Mouse (Mus musculus): ENCODE results near the gene Tlk2. TPM values are rescaled to one million over a fixed set of nuclear protein-coding genes. Genes with fewer than 3 reads are reported as not detected.

Gene Tlk2
- polyA plus RNA-seq, 1 experiment from 2014 or later = 17.4 TPM

- Histone ChIP-seq H3K9ac (peak overlapping the region; percentile 0; the same call in 1 of the 2 replicates), H3K9me3 (no peaks in the 10 kb centered on the region), H3K4me3 (replicated peaks) (peak overlapping the region; percentile 64)
These were observed 115.4 kb downstream of the Tlk2 start for GRCm38 (mm10) chr11:105293901-105294494.

GRCm38 (mm10) chr11:105296084-105296483 is 117.5 kb downstream of the Tlk2 start:
- no peak overlapping the region for H3K4me3 ChIP-seq (replicated peaks)
- H3K4me1 ChIP-seq = peaks cover 25% of the 10 kb centered on the region; the same call in 1 of the 2 replicates
- WGBS = 88% methylated on average over 10 of the region's 10 CpGs
- no peaks in the 10 kb centered on the region for H3K36me3 ChIP-seq
- no peak overlapping the region for H3K9ac ChIP-seq
- no peak overlapping the region for H3K4me2 ChIP-seq
- H3K27ac ChIP-seq = no peak overlapping the region
- ATAC-seq (ENCODE audit: insufficient read depth, low FRiP score, low read depth) = no peak
- H3K9me3 ChIP-seq = no peaks in the 10 kb centered on the region
- H3K27me3 ChIP-seq (replicated peaks) = 0 out of 2 replicates have a peak, but pooled peaks cover 10% of the 10 kb centered on the region

More at GRCm38 (mm10) chr11:105293901-105294494, 115.4 kb downstream of the Tlk2 start:
- peak overlapping the region; percentile 93 for H3K27ac ChIP-seq
- peaks cover 26% of the 10 kb centered on the region; the same call in 1 of the 2 replicates for H3K4me1 ChIP-seq
- H3K36me3 ChIP-seq = no peaks in the 10 kb centered on the region
- WGBS = 10% methylated on average over 9 of the region's 9 CpGs
- 0 out of 2 replicates have a peak, but pooled peaks cover 10% of the 10 kb centered on the region for H3K27me3 ChIP-seq (replicated peaks)
- peak overlapping the region; percentile 88 for H3K4me2 ChIP-seq
- ATAC-seq (ENCODE audit: insufficient read depth, low FRiP score, low read depth) = no peak

DNA sequence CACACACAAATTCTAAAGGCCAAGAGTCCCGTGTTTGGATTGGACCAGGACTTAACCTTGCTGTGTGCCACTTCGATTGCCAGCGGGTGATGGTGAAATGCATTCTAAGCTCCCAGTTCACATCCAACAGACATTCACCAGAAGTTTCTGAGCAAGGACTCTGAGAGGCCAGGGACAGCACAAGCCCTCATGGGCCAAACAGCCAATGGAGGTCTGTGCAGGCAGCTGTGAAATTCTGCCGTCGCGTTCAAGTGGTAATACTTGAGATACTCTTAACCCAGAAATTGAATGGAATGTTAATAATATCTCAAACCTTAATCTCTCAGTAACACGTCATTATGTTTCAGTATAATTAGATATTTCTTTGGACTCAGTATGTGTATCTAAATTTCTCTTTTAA is 131.6 kb downstream of the Tlk2 start:
- no peak overlapping the region for H3K4me3 ChIP-seq (replicated peaks)
- no peaks in the 10 kb centered on the region for H3K36me3 ChIP-seq
- no peak overlapping the region for H3K4me2 ChIP-seq
- no peak for ATAC-seq (ENCODE audit: insufficient read depth, low FRiP score, low read depth)
- 83% methylated on average over 7 of the region's 7 CpGs for WGBS
- H3K9me3 ChIP-seq = no peaks in the 10 kb centered on the region
- no peak overlapping the region for H3K9ac ChIP-seq
- H3K27ac ChIP-seq = no peak overlapping the region
- H3K27me3 ChIP-seq (replicated peaks) = no peaks in the 10 kb centered on the region
- H3K4me1 ChIP-seq = peaks cover 28% of the 10 kb centered on the region

DNA sequence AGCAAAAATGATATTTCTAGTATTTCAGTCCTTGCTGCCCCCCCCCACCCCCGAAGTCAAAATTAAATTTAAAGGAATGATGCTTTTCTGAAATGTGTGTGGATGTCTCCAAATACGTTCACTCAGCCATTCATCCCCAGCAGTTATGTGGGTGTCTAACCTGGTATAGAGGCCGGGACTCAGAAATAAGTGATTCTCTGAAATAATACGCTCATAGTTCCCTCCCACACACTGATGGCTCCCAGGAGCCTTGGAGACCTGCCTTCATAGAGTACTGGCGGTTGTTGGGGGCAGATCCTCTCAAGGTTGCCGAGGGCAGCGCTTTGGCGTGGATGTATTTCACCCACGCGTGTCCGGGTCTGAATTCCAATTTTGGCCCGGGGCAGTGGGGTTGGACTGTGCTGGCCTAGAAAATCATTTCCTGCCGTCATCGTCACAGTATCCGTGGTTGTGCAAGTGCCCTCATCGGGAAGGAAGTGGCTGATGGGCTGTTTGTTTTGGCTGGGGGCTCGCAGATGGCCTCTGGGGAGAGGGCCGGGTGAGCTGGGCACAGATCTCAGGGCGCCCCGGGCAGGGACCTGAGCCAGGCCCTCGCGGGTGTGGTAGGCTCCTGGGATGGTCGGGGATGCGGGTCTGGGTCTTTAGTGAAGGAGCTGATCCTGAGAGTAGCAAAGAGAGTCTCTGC is 132.8 kb downstream of the Tlk2 start:
- no peak overlapping the region for H3K27ac ChIP-seq
- H3K27me3 ChIP-seq (replicated peaks) = no peaks in the 10 kb centered on the region
- WGBS = 69% methylated on average over 24 of the region's 24 CpGs
- no peak overlapping the region for H3K9ac ChIP-seq
- H3K4me1 ChIP-seq = peaks cover 28% of the 10 kb centered on the region
- H3K4me2 ChIP-seq = peak overlapping the region; percentile 25; the same call in 1 of the 2 replicates
- no peak overlapping the region for H3K4me3 ChIP-seq (replicated peaks)
- no peaks in the 10 kb centered on the region for H3K9me3 ChIP-seq
- no peak for ATAC-seq (ENCODE audit: insufficient read depth, low FRiP score, low read depth)
- no peaks in the 10 kb centered on the region for H3K36me3 ChIP-seq

- peaks cover 28% of the 10 kb centered on the region for H3K4me1 ChIP-seq
- no peak overlapping the region for H3K4me2 ChIP-seq
- no peak overlapping the region for H3K27ac ChIP-seq
- H3K4me3 ChIP-seq (replicated peaks) = no peak overlapping the region
- 52% methylated on average over 12 of the region's 12 CpGs for WGBS
- no peak overlapping the region for H3K9ac ChIP-seq
- no peaks in the 10 kb centered on the region for H3K27me3 ChIP-seq (replicated peaks)
- H3K9me3 ChIP-seq = no peaks in the 10 kb centered on the region
- no peak for ATAC-seq (ENCODE audit: insufficient read depth, low FRiP score, low read depth)
- no peaks in the 10 kb centered on the region for H3K36me3 ChIP-seq
These were observed 133.8 kb downstream of the Tlk2 start for GRCm38 (mm10) chr11:105312311-105312942.

DNA sequence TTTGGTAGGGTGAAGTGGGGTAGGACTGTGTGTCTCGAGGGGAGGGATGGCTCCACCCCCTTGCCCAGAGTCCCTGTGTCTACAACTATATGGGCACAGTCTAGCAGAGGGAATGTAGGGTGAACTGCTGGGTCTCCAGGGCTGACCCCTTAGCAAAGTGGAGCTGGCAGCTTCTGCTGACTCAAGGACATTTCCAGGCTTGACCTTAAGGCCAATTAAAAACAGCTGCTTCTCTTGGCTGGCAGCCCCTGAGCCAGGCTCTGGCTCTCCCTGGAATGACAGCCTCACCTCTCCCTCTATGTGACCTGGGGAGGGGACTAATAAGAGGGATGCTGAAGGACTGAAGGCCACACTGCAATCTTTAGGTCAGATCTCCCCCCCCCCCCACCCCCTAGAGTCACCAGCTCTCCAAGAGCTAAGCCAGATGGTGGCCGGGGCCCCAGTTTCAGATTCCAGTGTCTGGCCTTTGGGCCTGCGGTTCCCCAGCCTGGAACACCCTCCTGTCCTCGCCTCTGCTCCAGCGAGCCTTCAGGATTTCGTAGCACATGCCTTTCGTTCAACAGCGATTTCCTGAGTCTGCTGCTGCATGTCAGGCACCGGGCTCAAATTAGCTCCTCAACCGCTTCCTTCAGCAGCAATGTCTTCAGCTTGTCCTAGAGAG is 134.5 kb downstream of the Tlk2 start:
- H3K27ac ChIP-seq = no peak overlapping the region
- peaks cover 28% of the 10 kb centered on the region for H3K4me1 ChIP-seq
- ATAC-seq (ENCODE audit: insufficient read depth, low FRiP score, low read depth) = peak; percentile 48

GRCm38 (mm10) chr11:105313633-105314014 is 135.0 kb downstream of the Tlk2 start:
- Histone ChIP-seq H3K9ac (no peak overlapping the region), H3K4me2 (no peak overlapping the region), H3K4me3 (replicated peaks) (no peak overlapping the region), H3K9me3 (no peaks in the 10 kb centered on the region), H3K36me3 (no peaks in the 10 kb centered on the region), H3K4me1 (peaks cover 27% of the 10 kb centered on the region), H3K27ac (no peak overlapping the region), H3K27me3 (replicated peaks) (no peaks in the 10 kb centered on the region)
- no peak for ATAC-seq (ENCODE audit: insufficient read depth, low FRiP score, low read depth)
- 55% methylated on average over 8 of the region's 8 CpGs for WGBS

More for the DNA sequence above, 134.5 kb downstream of the Tlk2 start:
- H3K9me3 ChIP-seq = no peaks in the 10 kb centered on the region
- WGBS = 31% methylated on average over 10 of the region's 10 CpGs
- H3K4me2 ChIP-seq = no peak overlapping the region
- H3K4me3 ChIP-seq (replicated peaks) = no peak overlapping the region
- H3K9ac ChIP-seq = no peak overlapping the region
- H3K27me3 ChIP-seq (replicated peaks) = no peaks in the 10 kb centered on the region
- no peaks in the 10 kb centered on the region for H3K36me3 ChIP-seq

- ATAC-seq (ENCODE audit: insufficient read depth, low FRiP score, low read depth) = no peak
- Histone ChIP-seq H3K27me3 (replicated peaks) (no peaks in the 10 kb centered on the region), H3K4me2 (no peak overlapping the region), H3K36me3 (no peaks in the 10 kb centered on the region), H3K9me3 (no peaks in the 10 kb centered on the region), H3K27ac (no peak overlapping the region), H3K9ac (no peak overlapping the region), H3K4me1 (peaks cover 25% of the 10 kb centered on the region), H3K4me3 (replicated peaks) (no peak overlapping the region)
- WGBS = 76% methylated on average over 8 of the region's 8 CpGs
These were observed 136.7 kb downstream of the Tlk2 start for GRCm38 (mm10) chr11:105315296-105315695.

DNA sequence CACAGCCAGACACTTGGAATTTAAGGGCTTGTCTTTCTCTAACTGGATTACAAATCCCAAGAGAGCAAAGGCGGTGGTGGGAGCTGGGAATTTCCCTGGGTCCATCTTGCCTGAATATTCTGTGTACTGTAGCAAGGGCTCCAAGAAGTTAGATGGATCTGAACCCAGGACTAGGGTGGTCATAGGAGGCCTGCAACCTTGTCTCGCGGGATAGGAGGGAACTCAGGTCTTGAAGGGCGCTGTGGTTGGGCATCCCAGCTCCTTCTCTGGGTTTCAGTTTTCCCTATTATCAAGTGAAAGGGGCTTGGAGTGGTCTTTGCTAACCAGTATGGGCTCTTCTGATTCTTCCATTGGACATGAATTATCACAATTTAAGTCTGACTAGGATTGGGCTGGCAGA is 137.5 kb downstream of the Tlk2 start:
- no peaks in the 10 kb centered on the region for H3K36me3 ChIP-seq
- H3K4me3 ChIP-seq (replicated peaks) = no peak overlapping the region
- WGBS = 91% methylated on average over 4 of the region's 4 CpGs
- ATAC-seq (ENCODE audit: insufficient read depth, low FRiP score, low read depth) = no peak
- H3K27me3 ChIP-seq (replicated peaks) = no peaks in the 10 kb centered on the region
- H3K27ac ChIP-seq = no peak overlapping the region
- H3K4me1 ChIP-seq = peaks cover 24% of the 10 kb centered on the region
- H3K4me2 ChIP-seq = no peak overlapping the region
- no peaks in the 10 kb centered on the region for H3K9me3 ChIP-seq
- no peak overlapping the region for H3K9ac ChIP-seq

DNA sequence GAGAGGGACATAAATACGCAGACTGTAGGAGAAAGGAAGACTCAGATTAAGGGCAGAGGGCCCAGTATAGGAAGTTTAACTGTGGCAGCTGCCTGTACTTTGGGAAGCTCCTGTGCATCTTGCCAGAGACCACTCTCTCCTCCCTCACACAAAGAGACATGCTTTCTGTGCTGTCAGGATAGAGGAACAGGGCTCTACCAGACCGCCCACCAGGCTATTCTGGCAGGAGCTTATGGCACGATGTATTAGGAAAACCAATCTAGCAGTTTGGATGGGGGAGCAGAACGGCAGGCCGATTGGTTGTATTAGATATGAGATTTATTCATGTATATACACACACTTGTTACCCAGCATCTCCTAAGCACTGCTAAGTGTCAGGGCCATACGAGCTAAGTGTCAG is 139.2 kb downstream of the Tlk2 start:
- 87% methylated on average over 6 of the region's 6 CpGs for WGBS
- no peak overlapping the region for H3K27ac ChIP-seq
- H3K4me1 ChIP-seq = peaks cover 7% of the 10 kb centered on the region
- no peaks in the 10 kb centered on the region for H3K27me3 ChIP-seq (replicated peaks)
- H3K4me2 ChIP-seq = no peak overlapping the region
- H3K9ac ChIP-seq = no peak overlapping the region
- no peaks in the 10 kb centered on the region for H3K9me3 ChIP-seq
- no peak overlapping the region for H3K4me3 ChIP-seq (replicated peaks)
- no peaks in the 10 kb centered on the region for H3K36me3 ChIP-seq
- no peak for ATAC-seq (ENCODE audit: insufficient read depth, low FRiP score, low read depth)

GRCm38 (mm10) chr11:105321090-105321489 is 142.5 kb downstream of the Tlk2 start:
- no peak overlapping the region for H3K4me2 ChIP-seq
- no peaks in the 10 kb centered on the region for H3K4me1 ChIP-seq
- no peak for ATAC-seq (ENCODE audit: insufficient read depth, low FRiP score, low read depth)
- H3K27ac ChIP-seq = no peak overlapping the region
- H3K27me3 ChIP-seq (replicated peaks) = no peaks in the 10 kb centered on the region
- no peak overlapping the region for H3K9ac ChIP-seq
- 66% methylated on average over 2 of the region's 2 CpGs for WGBS
- no peak overlapping the region for H3K4me3 ChIP-seq (replicated peaks)
- H3K36me3 ChIP-seq = no peaks in the 10 kb centered on the region
- H3K9me3 ChIP-seq = no peaks in the 10 kb centered on the region

DNA sequence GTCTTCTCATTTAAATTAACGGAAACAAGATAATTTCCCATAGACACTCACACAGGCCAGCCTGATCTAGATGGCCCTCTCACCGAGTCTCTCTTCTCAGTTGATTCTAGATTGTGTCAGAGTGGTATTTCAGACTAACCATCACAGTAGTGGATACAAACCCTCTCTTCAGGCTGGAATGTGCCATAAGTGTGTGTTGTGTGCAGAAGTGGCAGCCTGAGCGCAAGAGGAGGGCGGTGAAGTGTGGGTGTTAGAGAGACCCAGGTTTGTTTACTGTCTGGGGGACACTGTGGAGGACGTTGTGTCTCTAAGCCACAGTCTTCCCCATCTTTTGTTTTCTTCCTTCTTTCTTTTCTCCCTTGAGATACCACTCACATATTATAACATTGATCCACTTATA is 144.9 kb downstream of the Tlk2 start:
- Histone ChIP-seq H3K36me3 (no peaks in the 10 kb centered on the region), H3K9ac (no peak overlapping the region), H3K4me3 (replicated peaks) (no peak overlapping the region), H3K27ac (no peak overlapping the region), H3K27me3 (replicated peaks) (no peaks in the 10 kb centered on the region), H3K4me1 (no peaks in the 10 kb centered on the region), H3K4me2 (no peak overlapping the region), H3K9me3 (no peaks in the 10 kb centered on the region)
- no peak for ATAC-seq (ENCODE audit: insufficient read depth, low FRiP score, low read depth)
- WGBS = 76% methylated on average over 5 of the region's 5 CpGs
